Mouse (Mus musculus) erythroblast, embryonic 14.5 days (primary cell): ENCODE data around the gene Prkg1.

Experiments
- GATA1 ChIP-seq: IDR thresholded peaks from 2 replicates; pipeline ENCODE4 v1.6.1; 2012; ENCODE audit warnings: low read length, inconsistent platforms, mixed read lengths
- TAL1 ChIP-seq: IDR thresholded peaks from 3 replicates; pipeline ENCODE4 v1.6.1; 2012; ENCODE audit warnings: low read length, inconsistent platforms, mixed read lengths

GRCm38 (mm10) chr19:30625391-30625790 lies 1139.4 kb downstream of the Prkg1 start:
- TF ChIP-seq GATA1: no peak
- TF ChIP-seq TAL1: no peak
